Comparison of ENCODE assay signal across 23 mouse cellular contexts in genomic region chr16:35502456-35502855, GRCm38 (mm10). TPM values are rescaled to one million over a fixed set of nuclear protein-coding genes. Genes with fewer than 3 reads are reported as not detected.
"Had no signal": no experiment of that assay in that cellular context is flagged by ENCODE, and none has a peak within 500 bp of the region (broad histone marks: within the 10 kb centered on the region; RNA-seq: fewer than 3 reads in every experiment).

No protein-coding gene starts in this region.

- H3K4me1 ChIP-seq: limb, embryonic 10.5 days; limb, embryonic 13.5 days; liver, embryonic 12.5 days; liver, embryonic 15.5 days; lung, embryonic 15.5 days; midbrain, embryonic 12.5 days; neural tube, embryonic 13.5 days had no signal

- H3K36me3 ChIP-seq: limb, embryonic 10.5 days; limb, embryonic 13.5 days; liver, embryonic 12.5 days; liver, embryonic 15.5 days; lung, embryonic 15.5 days; midbrain, embryonic 12.5 days; neural tube, embryonic 13.5 days had no signal

- H3K4me2 ChIP-seq: limb, embryonic 13.5 days; liver, embryonic 12.5 days; liver, embryonic 15.5 days; lung, embryonic 15.5 days; midbrain, embryonic 12.5 days; neural tube, embryonic 13.5 days had no signal

- H3K27me3 ChIP-seq: limb, embryonic 13.5 days; liver, embryonic 12.5 days; liver, embryonic 15.5 days; lung, embryonic 15.5 days; midbrain, embryonic 12.5 days; neural tube, embryonic 13.5 days had no signal

- H3K9ac ChIP-seq: limb, embryonic 13.5 days; liver, embryonic 12.5 days; liver, embryonic 15.5 days; lung, embryonic 15.5 days; midbrain, embryonic 12.5 days; neural tube, embryonic 13.5 days had no signal

- H3K4me3 ChIP-seq: layer of hippocampus, adult 2 months; limb, embryonic 10.5 days; limb, embryonic 13.5 days; liver, embryonic 12.5 days; liver, embryonic 15.5 days; lung, embryonic 15.5 days; midbrain, embryonic 12.5 days; myocyte; neural tube, embryonic 13.5 days had no signal

- DNase-seq: kidney, adult 2 months; kidney, postnatal 25 days; layer of hippocampus, adult 9-11 months; liver; lung, adult 18-20 months; lung, postnatal 10 days; lung, postnatal 36 days; thymus, postnatal 25 days had no signal

- H3K9me3 ChIP-seq: limb, embryonic 10.5 days; liver, embryonic 12.5 days; liver, embryonic 15.5 days; lung, embryonic 15.5 days; midbrain, embryonic 12.5 days had no signal

- H3K27ac ChIP-seq: kidney, postnatal 0 days; layer of hippocampus, adult 2 months; limb, embryonic 10.5 days; limb, embryonic 13.5 days; liver, embryonic 12.5 days; liver, embryonic 15.5 days; lung, embryonic 15.5 days; midbrain, embryonic 12.5 days; neural tube, embryonic 13.5 days had no signal

- ATAC-seq: intestine, postnatal 0 days; liver, embryonic 12.5 days; midbrain, embryonic 16.5 days had no signal

RNA-seq across cellular contexts. Expression of gene Pdia5, which starts 11.8 kb away (rescaled TPM):
- total RNA-seq: monocyte, adult 5-6 weeks; neutrophil, adult 5-6 weeks had no signal

RNA-seq across cellular contexts. Expression of gene Sema5b, which starts 38.5 kb away (rescaled TPM):
- total RNA-seq: megakaryocyte-erythroid progenitor cell, adult 5-6 weeks; monocyte, adult 5-6 weeks; neutrophil, adult 5-6 weeks had no signal
- polyA plus RNA-seq: myocyte had no signal
